Mouse (Mus musculus) cortical plate, adult 2 months (tissue): Measurements from ENCODE around the gene Zfp292. TPM values are rescaled to one million over a fixed set of nuclear protein-coding genes. Genes with fewer than 3 reads are reported as not detected.

ENCODE experiments used
- H3K27ac ChIP-seq: fragments of 200-500 bp; 2 replicates; pipeline ENCODE4 v1.5.1; 2012; ENCODE audit warnings: low read length, control low read depth, inconsistent platforms; ENCODE audit not compliant: insufficient read depth
- H3K4me1 ChIP-seq: fragments of 200-500 bp; 2 replicates; pipeline ENCODE4 v1.6.1; 2011; ENCODE audit warnings: low read length; ENCODE audit not compliant: control insufficient read depth, insufficient read depth
- H3K4me3 ChIP-seq: fragments of 200-500 bp; 2 replicates; pipeline ENCODE4 v1.5.1; 2011; ENCODE audit warnings: mild to moderate bottlenecking, low read length, control low read depth; ENCODE audit not compliant: insufficient read depth
- CTCF ChIP-seq: fragments of 200-500 bp; IDR thresholded peaks from 2 replicates; pipeline ENCODE4 v1.5.1; 2011; ENCODE audit warnings: mild to moderate bottlenecking, control low read depth, low read length; ENCODE audit not compliant: insufficient read depth; ENCODE audit errors: extremely low read depth
- POLR2A ChIP-seq: fragments of 200-500 bp; IDR thresholded peaks from 2 replicates; pipeline ENCODE4 v1.6.1; 2011; ENCODE audit warnings: mild to moderate bottlenecking, low read length, control low read depth; ENCODE audit not compliant: insufficient read depth; ENCODE audit errors: extremely low read depth
- polyA plus RNA-seq: library from polyadenylated mRNA; depleted of rRNA; stranded (reverse); fragments of >200 nt; gene quantifications from 2 replicates; pipeline ENCODE4 v1.2.3, GENCODE M21; 2012; rRNA removed

Zfp292 gene
- polyA plus RNA-seq, 1 experiment: 7.3 TPM

DNA sequence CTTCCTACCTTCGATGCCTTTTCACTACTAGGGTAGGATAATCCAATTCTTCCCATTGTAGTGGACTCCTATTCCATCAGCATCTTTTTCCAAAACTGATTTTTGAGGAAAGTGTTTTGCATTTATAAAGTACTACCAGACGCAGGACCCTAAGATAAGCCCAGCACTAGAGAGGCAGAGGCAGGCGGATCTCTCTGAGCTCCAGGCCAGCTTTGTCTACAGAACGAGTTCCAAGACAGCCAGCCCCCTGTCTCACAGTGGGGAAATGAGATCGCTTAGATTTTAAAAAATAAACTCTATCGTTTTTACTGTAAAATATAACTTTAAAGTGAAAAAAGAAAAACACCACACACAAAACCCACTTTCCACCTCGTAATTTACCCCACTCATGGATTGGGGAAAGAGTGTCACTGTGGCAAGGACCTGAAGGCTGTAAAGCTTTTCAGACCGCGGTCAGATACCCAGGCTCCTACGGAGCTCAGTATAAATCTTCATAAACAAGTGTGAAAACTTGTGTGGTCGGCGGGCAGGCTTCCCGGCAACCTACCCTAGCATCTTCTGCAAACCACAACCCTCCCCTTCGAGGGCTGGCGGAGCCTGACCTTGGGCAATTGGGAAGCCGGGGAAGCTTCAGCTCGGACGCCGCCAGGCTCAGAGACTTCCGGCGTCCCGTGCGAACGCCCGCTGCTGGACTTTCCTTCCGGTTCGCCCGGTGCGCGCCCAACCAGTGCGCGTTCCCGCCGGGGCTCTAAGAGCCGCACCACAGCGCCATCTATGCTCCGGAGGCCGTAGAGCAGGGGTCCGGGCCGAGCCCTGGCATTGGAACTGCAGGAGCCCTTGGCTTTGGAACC lies 104.9 kb downstream of the Zfp292 start, which contains the start of gene Smim8:
Gene Smim8 (minus strand): TSS at position 747 of the 851 bp plus-strand sequence.
- TF ChIP-seq POLR2A (peak; percentile 83), CTCF (peak; percentile 59)
- Histone ChIP-seq H3K4me1 (no peaks in the 10 kb centered on the region), H3K4me3 (peak within 1 kb of the TSS; percentile 44), H3K27ac (peak within 1 kb of the TSS; percentile 18; the same call in 1 of the 2 replicates)

DNA sequence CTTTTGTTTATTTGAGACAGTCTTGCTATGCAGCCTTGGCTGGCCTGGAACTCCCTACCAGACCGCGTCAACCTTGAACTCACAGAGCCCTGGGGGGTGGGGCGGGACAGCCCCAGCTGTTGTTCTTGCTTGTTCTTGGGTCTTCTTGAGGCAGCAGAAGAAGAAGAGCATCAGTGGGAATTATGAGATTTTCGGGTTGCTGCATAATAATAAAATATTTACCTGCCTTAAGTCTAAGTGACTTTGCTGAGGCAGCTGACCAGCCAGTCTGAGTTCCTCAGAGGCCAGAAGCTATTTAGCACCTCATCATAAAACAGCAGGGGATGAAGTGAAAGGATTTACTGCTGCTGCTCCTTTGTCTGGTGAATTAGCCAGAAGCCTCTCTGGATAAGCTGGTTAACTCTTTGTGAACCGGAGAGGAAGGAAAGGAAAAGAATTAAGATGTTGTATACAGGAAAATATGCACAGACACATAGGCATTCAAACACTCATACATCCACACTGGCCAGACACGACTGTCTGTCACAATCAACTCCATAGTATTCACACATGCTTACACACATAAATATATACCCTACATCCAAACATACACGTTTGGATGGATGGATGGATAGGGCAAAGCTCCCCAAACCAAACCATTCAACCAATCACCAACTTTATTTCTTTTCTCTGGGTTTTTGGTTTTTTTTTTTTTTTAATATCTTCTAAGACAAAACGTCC lies 110.9 kb downstream of the Zfp292 start:
- H3K4me3 ChIP-seq: no peak overlapping the region
- H3K27ac ChIP-seq: no peak overlapping the region
- TF ChIP-seq CTCF (no peak), POLR2A (no peak)
- H3K4me1 ChIP-seq: no peaks in the 10 kb centered on the region

- Histone ChIP-seq H3K27ac (no peak within 1 kb of the TSS), H3K4me1 (no peaks in the 10 kb centered on the region), H3K4me3 (no peak within 1 kb of the TSS)
- no peak for TF ChIP-seq POLR2A
- TF ChIP-seq CTCF: no peak
These were observed 126.6 kb downstream of the Zfp292 start, which contains the start of gene Gm136 for GRCm38 (mm10) chr4:34756163-34756562. Gene Gm136 (minus strand): TSS chr4:34756263.

Other genes with a start within 250 kb of the Zfp292 start
- gene Slc35a1, start 195.5 kb downstream of the Zfp292 start, polyA plus RNA-seq: 17.3 and 19.1 TPM in 2 replicates
- 2.0 and 2.1 TPM in 2 replicates for gene Cfap206, start 152.8 kb downstream of the Zfp292 start, polyA plus RNA-seq
- gene Gm136, start 126.7 kb downstream of the Zfp292 start, polyA plus RNA-seq: 0.09 TPM in 1 of 2 replicates, not detected in the other
- 27.1 and 30.9 TPM in 2 replicates for gene Smim8, start 104.5 kb downstream of the Zfp292 start, polyA plus RNA-seq
- not detected in 2 replicates for gene Cga, start 10.8 kb upstream of the Zfp292 start, polyA plus RNA-seq